Mouse (Mus musculus) left cerebral cortex, adult 8-10 months (tissue): ENCODE results near the gene Adcy3. TPM values are rescaled to one million over a fixed set of nuclear protein-coding genes. Genes with fewer than 3 reads are reported as not detected.

Experiments used
- DNase-seq, 2 experiments: peaks; one replicate each; pipeline ENCODE4 v3.0.0; 2022; ENCODE audit warnings: low spot score in 2 of 2
- total RNA-seq, 4 experiments: library from RNA; stranded (reverse); gene quantifications; 2 replicates each; pipeline ENCODE4 v1.2.4; 2022

Adcy3 gene
- 10 to 100 TPM; 49.8 to 53.5 (median 52.1) TPM for total RNA-seq

DNA sequence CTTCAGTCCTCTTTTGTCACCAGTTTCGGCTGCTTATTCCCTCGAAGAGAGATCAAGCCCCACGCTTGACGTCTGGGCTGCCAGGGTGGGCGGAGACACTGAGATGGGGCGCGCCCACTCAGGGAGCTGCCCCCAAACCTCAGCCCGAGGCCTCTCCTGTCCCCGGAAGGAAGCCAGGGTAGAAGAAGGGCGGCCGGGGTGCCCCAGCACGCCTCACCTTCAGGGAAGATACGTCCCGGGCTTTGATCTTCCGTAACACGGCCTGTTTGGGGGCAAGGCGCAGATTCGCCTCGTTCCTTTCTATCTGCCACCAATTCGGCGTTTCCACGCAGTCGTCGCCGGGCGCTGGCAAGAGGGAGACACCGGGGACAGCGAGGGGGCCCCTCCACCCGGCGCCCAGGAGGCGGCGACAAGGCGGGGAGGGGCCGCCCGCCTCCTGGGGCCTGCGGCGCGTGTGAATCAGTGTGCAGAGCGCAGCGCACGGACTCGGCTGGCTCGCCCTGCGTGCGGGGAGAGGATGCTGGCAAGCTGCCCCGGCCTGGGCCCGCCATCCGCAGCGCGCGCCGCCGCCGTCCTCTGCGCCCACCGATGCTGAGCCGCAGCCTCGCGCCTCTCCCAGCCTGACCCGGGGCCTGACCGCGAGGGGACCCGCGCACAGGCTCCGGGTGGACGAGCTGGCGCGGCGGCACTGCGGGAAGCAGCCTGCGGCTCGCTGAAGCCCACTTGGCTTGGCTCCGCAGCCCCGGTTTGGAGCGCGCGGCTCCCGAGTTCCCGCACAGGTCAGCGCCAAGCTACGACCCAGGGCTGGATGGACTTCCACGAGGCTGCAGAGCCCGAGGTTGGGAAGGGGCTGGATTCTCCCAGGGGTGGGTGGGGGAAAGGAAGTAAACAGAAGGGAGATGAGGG, at the start of gene Adcy3:
Adcy3 (plus strand) TSS at position 163 of the 906 bp plus-strand sequence.
- peak; percentile 54 to 61 for DNase-seq

DNA sequence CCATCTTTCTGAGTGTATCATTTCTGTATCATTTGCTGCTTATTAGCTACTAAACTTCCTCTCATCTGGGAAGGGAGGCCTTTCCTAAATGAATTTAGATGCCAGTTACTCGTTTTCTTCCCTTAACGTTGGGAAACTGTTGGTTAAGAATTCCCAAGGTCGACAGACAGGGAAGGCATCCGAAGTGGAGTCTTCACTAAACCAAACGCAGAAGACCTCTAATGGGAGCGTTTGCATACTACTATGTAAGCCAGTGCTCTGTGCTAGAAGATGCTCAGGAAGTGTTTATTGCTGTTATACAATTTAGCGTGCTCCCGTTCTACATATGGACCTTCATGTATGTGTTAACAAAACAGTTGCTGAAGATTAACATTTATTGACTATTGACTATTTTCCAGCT, 49.5 kb upstream of the Adcy3 start:
- no peak for DNase-seq

DNA sequence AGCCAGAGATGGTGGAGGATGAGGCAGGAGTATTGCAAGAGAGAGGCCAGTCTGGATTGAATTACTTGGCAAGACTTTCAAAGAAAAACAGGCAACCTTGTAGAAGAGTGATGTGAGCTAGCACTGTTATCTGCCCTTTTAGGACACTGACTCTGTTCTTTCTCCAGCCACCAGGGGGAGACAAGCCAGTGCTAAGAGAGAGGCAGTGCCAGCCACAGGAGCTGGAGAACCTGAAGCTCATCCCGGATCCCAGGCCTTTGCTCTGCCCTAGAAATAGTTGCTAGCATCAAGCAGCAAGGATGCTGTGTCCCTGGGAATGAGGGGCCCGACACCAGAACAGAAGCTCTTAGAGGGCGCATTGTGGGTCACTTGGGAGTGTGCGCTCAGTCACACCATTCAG, 25.5 kb upstream of the Adcy3 start:
- peak in 1 of 2 experiments; percentile 52 for DNase-seq

DNA sequence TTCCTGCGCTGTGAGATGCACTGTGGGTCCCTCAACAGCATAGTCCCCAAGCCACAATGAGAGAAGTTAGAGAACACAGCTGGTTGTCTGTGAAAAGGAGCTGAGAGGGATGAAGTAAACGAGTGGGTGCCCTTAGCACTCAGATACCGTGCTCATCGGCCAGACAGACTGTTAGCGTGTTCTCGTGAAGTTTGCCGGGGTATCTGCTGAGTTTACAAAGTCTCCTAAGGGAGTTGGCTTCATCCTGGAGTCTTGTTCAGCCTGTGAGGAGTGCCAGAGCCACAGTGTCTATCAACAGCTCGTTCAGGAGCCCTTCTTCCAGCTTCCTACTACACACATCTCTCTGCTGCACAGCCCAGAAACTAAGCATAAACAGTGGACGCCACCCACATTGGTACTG, 16.8 kb upstream of the Adcy3 start:
- DNase-seq, result no peak

DNA sequence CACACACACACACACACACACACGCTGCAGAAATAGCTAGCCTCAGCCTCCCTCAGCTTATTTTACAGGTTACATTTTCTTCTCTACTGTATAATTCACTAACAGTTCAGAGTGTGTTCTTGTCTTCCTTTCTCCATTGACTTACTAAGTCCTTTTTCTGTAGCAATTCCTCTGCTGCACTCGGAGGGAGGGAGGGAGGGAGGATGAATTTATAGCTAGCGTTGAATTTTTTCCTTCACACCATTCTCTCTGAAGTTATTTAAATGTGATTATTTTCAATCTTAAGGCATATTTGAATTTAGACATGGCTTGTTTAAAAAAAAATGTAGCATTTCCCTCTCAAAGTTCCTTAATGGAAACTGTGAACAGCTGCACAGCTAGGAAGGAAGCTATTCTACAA, 15.8 kb upstream of the Adcy3 start:
- DNase-seq, result no peak

DNA sequence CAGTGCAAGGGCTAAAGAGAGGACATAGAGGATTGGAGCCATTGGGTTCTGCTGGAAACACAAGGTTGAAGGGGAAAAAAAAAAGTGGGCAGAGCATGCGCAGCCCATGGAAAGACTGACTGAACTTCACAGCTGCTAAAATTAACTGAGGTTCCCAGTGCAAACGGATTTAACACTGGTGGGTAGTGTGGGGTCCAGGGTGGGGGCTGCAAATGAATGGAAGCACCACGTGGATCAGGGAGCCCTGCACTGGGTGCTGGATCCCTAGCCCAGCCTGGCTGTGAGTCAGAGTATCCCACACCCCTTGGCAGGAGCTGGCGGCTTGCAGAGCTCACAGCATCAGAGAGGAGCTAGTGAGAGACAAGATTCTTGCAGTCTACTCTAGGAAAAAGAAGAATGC, 15.3 kb upstream of the Adcy3 start:
- peak; percentile 59 to 87 for DNase-seq

DNA sequence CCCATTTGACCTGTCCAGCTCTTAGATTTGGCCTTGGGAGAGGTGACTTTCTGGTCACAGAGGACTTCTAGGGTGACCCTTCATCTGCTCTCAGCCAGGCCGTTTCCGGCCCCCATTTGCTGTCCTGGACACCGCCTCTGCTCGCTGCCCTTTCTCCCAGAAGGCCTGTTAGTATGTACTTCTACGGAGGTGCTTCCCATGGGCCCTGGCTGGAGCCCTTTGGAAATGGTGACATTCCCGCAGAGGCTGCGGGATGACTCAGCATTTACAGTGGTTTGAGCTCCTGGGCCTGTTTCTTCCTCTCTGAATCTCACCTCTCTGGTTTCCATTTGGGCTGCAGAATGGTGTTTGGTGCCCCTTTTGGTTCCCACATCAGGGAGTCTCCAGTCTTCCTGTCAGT, 5.6 kb upstream of the Adcy3 start:
- no peak for DNase-seq

DNA sequence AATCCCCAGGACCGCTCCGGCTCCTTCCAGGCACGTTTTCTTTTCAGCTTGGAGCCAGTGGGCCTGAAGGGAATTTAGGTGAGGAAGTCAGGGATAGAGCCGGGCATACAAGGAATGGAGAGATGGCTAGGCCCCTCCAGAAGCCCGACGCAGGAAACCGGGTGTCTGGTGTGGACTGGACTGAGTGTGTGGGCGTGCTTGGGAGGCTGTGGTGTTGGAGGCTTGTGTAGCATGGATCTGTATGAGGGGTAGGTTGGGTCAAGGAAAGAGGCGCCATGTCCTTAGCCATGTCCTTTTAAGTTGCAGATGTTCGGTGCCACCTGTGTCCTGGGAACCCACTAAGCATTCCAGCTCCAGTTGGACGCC, 927 bp downstream of the Adcy3 start:
- DNase-seq, result no peak

DNA sequence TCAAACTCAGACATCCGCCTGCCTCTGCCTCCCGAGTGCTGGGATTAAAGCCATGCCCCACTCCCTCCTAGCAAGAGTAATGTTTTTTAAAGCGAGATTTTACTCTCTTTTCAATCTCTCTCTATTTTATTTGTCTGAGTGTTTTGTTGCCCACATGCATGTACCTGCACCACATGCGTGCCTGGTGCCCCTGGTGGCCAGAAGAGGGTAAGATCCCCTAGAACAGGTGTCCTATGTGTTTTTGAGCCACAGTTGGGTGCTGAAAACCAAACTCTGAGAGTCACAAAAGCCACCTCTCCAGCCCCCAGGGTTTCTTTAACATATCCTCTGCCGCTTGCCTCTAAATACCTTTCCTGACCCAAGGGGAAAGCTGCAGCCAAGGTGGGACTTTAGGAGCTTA, 10.3 kb downstream of the Adcy3 start:
- no peak for DNase-seq

DNA sequence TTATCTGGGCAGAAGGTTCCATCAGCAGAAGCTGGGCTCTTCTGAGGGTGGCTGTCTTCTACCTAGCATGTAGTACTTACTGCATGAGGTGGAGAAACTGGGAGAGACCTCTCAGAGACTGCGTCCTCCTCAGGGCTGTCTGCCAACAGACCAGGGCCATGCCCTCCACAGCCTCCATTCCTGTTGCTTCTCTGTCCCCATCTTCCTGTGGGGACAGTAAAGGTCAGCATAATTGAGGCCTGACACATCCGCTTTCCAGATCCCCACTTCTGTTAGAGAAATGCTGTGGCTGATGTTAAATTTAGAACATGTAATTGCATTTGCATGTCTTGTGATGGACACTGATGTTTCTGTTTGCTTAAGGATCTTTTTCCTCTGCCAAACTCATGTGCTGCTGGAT, 18.0 kb downstream of the Adcy3 start:
- DNase-seq, result no peak

DNA sequence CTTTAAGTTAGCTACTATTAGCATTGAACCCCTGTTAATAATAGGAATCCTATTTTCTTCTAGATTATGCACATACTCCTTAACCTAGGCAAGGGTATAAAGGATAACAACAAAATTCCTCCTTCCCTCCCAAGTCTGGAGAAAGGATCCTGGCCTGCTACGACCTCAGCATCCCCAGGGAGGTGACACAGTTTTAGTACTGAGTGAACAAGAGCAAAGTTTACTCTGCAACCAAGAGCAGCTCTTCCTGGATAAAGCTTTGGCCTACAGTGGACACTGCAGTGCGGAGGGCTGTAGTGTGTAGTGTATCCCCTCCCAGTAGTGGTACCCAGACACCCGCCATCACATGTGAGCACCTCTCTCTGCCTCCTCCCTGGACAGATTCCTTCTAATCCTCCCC, 19.1 kb downstream of the Adcy3 start:
- DNase-seq, result no peak

DNA sequence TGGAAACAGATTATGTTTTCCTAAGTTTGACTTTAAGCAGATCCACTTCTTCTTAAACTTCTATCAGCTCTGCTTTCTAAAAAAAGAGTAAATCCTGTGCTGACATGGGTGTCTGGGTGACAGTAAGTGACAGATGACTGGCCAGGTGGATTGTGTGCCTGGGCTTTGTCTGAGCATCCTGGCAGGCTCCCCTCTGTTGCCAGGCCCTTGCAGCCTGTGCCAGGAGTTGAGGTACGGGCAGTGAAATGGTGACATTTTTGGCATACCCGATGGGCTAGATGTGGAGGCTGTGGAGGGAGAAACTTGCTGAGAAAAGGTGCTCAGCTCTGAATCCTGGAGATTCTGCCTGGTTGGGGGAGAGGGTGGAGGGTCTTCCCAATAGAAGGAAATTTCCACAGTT, 24.6 kb downstream of the Adcy3 start:
- DNase-seq, result no peak

DNA sequence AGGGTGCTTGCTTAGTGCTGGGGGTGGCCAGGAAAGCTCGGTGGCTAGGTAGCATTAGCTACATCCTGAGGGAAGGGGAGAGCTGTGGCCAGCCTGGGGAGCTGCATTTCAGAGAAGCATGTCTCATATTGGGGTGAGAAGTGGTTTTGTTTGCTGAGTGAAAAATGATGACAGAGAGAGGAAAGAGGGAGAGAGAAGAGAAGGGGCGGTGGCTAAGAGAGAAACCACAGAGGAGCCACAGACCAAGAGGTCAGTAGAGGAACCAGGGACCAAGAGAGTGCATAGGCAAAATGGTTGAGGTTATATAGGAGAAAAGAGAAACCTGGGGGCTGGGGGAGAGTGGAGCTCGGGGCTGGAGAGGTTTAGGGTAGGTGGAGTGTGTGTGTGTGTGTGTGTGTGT, 25.3 kb downstream of the Adcy3 start:
- DNase-seq, result no peak

DNA sequence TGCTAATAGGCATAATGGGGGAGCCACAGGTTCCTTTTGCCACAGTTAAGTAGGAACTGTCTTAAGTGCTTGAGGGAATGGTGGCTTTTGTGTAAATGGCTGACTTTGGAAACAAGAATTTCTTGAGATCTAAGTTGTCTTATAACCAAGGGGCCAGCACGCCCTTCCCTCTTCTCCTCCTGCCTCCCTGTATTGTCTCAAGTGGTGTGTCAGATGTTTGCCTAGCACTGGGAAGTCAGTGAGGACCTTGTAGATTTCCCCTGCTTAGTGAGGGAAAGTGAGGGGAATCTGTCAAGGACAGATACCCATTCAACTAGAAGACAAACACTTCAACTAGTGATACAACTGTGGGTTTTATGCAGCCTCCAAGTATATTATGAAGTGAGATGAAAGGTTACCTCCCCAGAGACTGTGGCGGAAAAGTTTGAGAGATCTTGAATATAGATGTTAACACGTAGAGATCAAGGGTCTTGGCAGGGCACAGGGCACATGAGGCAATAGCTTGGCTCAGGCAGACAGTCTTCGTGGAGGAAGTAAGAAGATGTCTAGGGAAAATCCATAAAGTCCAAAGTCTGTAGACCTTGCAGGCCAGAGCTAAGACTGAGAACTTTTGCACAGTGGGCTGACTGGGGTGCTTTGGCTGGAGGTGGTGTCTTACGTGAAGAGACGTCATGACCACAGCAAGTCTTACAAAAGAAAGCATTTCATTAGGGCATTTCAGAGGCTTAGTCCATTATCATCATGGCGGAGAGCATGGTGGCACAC, 26.1 kb downstream of the Adcy3 start:
- no peak for DNase-seq

DNA sequence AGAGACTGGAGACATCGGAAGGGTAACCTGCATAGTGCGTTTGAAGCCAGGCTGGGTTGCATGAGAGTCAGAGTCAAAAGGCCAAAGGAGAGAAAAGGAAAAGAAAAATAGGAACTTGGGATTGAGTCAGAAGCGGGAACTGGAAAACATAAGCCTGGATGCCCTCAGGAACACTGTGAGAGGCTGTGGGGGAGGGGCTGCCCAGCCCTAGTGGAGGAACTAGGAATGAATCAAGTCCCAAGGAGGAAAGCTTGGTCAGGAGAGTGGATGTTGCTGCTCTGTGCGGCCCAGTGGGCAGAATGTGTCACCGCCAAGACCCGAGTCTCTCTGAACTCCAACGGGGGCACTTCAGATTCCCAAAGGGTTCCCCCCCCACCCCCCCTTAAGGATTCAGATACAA, 27.4 kb downstream of the Adcy3 start:
- no peak for DNase-seq

DNA sequence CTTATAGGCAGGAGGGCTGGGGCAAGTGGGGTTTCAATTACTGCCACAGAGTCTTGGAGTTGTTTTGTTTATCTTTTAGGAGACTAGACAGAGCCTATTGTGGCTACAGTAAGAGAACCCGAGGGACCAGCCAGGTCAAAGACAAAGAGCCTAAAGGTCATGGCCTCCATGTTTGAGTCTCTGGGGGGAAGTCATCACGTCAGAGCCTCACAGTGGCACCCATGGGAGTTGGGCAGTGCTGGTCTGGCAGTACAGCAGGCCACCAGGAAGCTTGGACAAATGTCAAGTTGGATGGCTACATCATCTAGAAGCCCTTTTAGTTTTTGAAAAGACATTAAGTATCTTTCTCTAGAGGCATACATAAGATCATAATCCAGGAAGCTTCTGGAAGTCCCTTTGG, 30.0 kb downstream of the Adcy3 start:
- no peak for DNase-seq

DNA sequence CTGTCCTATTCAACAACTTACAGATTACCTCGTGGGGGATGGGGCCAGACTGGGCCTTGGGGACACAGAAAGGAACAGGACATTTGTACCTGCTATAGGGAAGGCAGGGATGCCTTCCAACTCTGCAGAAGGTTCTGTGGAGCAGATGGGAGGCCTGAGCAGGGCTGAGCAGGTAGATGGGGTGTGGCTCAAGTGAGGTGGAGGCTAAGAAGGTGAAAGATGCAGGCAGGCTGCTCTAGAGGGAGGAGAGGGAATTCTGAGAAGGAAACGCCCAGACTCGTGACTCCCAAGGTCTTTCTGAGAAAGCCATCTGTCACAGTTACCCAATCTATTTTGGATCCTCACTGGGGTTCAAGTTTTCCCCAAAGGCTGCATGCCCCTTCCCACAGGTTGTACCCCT, 34.1 kb downstream of the Adcy3 start:
- DNase-seq, result no peak

DNA sequence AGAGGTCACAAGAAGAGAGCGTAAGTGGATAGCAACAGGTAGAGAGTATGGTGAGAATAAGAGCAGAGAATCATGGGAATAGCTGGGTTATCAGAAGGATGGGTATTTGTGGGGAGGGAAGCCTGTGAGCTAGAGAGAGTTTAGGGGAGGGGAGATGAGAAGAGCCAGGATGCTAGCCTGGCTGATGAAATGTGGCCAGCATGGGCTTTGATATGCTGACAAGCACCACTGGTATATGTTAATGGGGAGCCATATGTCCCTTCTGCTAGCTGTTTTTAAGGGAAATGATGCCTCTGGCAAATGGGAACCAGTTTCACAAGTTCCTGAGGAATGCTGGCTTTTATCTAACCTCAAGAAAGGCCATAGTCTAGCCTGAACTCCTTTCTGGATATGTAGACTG, 36.2 kb downstream of the Adcy3 start:
- DNase-seq, result no peak

DNA sequence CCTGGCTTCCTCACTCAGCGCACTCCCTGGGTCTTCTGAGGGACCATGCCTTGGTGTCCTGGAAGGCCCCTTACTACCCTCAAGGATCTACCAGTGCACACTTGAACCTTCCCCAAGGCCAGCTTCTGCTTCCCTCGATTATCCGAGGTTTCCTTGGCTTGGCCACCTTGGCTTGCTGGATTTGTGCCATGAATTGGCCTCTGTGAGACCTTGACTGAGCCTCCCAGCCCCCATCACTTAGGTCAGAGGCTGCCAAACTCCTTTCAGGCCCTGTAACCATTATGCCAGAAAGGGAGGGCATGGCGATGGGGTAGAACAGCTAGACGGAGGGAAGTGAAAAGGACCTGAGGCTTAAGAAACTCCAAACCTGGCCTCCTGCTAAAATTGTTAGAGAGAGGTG, 36.7 kb downstream of the Adcy3 start:
- no peak for DNase-seq

DNA sequence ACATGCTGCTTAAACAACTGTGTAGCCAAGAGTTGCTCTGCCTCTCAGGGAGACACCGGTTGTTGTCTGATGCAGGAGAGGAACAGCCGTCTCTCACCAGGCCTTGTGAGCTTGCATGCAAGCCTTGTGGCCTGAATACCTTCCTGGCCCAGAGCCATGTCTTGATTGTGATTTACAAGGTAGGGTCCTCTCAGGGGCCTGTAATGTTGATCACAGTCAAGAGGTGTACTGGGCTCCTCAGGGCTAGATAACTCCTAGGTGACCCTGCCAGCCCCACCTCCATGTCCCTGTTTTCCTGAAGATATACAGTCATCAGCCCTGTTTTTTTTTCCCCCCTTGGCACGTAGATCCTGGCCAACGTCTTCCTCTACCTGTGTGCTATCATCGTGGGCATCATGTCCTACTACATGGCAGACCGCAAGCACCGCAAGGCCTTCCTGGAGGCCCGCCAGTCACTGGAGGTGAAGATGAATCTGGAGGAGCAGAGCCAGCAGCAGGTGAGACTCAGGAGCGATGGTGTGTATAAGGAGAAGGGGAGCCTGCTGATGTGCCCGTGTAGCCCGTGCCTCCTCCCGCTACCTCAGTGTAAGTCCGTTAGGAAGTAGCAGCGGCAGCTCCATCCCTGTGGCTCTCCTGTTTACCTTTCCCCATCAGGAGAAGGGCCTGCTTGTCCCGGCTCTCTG, 40.3 kb downstream of the Adcy3 start:
- no peak for DNase-seq

DNA sequence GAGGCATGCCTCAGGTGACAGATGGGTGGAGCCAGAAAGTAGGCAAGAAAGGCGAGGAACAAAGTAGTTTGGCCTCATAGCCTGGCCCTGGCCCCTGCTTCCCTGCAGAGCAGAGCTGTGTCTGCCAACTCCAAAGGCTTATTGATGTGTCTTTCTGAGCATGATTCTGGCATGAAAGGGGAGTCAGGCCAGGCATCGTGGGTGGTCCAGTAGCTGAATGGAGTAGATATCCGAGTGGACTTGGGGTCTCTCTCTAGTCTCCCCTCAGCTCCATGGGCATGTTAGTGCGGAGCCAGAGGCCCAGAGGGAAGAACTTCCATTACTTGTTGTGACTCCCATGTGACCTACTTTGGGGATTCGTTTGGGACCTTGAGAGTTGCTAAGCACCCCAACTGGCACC, 45.9 kb downstream of the Adcy3 start:
- no peak for DNase-seq

DNA sequence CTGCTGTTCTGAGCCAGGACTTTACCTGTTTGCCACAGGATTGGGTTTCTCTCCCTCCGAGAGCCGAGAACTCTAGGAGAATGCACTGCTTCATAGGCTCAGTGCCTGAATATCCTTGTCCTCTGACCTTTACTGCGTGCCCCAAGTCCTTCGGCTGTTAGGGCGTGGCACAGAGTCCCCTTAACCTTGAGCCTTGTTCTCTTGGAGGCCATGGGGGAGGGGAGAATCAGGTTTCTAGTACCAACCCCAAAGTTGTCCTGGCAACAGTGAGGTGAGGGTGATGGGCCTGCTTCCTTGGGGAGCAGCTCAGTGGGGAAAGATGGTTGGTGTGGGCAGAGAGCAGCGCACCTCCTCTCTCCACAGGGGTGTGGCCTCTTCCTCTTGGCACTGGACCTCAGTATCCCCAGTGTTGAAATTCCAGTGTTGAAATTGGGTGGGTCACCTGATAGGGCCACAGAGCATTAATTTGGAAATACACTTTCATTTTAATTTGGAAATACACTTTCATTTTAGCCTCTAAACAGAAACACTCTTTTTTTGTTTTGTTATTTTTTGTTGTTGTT, 46.8 kb downstream of the Adcy3 start:
- no peak for DNase-seq
